Mouse (Mus musculus): ENCODE results near the gene Lyve1. TPM values are rescaled to one million over a fixed set of nuclear protein-coding genes. Genes with fewer than 3 reads are reported as not detected.
A peak's percentile ranks its signal among the peaks of the same experiment; 100 is the strongest.

The Lyve1 gene
- polyA plus RNA-seq, 1 experiment from 2014 or later: 5.7 TPM

DNA sequence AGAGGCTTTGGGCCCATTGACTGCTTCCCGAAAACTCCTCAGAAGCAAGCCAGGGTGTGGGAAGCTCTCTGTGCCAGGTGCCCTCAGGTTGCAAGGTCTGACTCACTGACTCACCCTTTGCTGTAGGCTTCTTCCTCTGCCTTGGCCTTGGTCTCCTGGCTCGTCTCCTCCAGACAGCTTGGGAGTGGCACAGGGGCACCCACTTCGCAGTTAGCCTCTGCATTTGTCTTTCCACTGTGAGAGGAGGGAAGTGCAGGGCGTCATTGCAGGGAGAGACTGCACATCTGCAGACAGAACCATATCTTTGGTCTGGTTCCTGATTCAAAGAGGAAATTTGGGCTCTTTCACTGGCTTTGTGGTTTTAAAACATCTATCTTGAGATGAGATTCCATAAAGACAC lies 15.0 kb upstream of the Lyve1 start:
- 89% methylated on average over 4 of the region's 4 CpGs for WGBS
- H3K27ac ChIP-seq (replicated peaks): no peak overlapping the region
- no peak overlapping the region for H3K4me2 ChIP-seq
- no peaks in the 10 kb centered on the region for H3K36me3 ChIP-seq
- no peaks in the 10 kb centered on the region for H3K9me3 ChIP-seq (replicated peaks)
- no peaks in the 10 kb centered on the region for H3K27me3 ChIP-seq (replicated peaks)
- ATAC-seq (ENCODE audit: low FRiP score): no peak
- H3K4me3 ChIP-seq (replicated peaks): no peak overlapping the region
- no peaks in the 10 kb centered on the region for H3K4me1 ChIP-seq
- no peak overlapping the region for H3K9ac ChIP-seq (replicated peaks)

DNA sequence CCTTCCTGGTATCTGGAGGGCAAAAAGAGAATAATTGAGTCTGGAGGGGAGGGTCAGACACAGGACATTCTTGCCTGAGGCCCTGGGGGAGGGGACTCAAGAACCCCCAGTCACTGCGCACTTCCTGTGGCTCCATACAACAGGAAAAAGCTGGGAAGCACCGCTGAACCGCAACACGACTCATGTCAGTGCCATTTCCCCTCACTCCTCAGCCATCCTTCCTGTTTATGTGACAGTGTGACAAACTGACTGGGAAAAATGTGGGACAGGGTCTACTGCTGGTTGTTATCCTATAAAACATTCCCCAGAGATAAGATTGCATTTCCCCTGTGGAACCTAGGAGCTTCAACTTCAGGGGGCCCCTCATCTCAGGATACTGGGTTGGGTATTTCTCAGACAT lies 13.9 kb upstream of the Lyve1 start:
- Histone ChIP-seq H3K27me3 (replicated peaks) (no peaks in the 10 kb centered on the region), H3K9ac (replicated peaks) (no peak overlapping the region), H3K4me3 (replicated peaks) (no peak overlapping the region), H3K36me3 (no peaks in the 10 kb centered on the region), H3K9me3 (replicated peaks) (no peaks in the 10 kb centered on the region), H3K4me1 (no peaks in the 10 kb centered on the region), H3K4me2 (no peak overlapping the region), H3K27ac (replicated peaks) (no peak overlapping the region)
- no peak for ATAC-seq (ENCODE audit: low FRiP score)
- WGBS: 84% methylated on average over 4 of the region's 4 CpGs

DNA sequence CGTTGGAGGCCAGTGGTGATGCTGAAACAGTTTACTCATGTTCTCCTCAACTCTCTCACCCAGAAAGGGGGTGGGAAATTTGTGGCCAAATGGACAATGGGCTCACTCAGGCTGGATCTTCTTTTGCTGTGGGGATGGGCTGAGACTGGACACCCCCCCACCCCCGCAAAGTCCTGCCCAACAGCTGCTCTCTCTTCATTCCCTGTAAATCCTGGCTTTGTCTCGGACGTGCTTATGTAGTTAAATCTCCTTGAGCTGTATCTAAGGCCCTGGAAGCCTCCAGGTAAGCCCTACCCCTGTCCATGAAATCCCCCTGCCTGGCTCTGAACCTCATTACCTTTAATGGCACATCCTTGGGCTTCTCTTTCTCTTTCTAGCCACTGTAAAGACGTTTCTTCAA lies 5.8 kb upstream of the Lyve1 start:
- Histone ChIP-seq H3K27ac (replicated peaks) (no peak overlapping the region), H3K27me3 (replicated peaks) (no peaks in the 10 kb centered on the region), H3K4me1 (peaks cover 4% of the 10 kb centered on the region; the same call in 1 of the 2 replicates), H3K36me3 (no peaks in the 10 kb centered on the region), H3K9me3 (replicated peaks) (no peaks in the 10 kb centered on the region), H3K4me2 (no peak overlapping the region), H3K4me3 (replicated peaks) (no peak overlapping the region), H3K9ac (replicated peaks) (no peak overlapping the region)
- no peak for ATAC-seq (ENCODE audit: low FRiP score)
- WGBS: 79% methylated on average over 5 of the region's 5 CpGs

DNA sequence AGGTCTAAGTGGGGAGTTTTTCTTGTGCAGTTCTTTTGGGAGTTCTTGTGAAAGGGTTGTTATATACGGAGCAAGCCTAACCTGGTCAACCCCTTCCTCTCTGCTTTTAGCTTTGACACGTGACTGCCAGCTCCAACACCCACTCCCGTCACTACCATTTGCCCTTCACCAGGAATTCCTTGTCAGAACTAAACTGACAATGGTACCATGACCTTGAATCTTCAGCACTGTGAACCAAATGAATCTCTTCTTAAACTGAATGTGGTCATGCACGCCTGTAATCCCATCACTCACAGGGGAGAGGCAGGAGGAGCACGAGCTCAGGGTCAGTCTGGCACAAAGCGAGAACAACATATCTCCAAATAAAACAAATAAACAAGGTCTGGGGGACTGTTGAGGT lies 4.1 kb upstream of the Lyve1 start:
- ATAC-seq (ENCODE audit: low FRiP score): no peak
- Histone ChIP-seq H3K9me3 (replicated peaks) (no peaks in the 10 kb centered on the region), H3K27me3 (replicated peaks) (no peaks in the 10 kb centered on the region), H3K9ac (replicated peaks) (no peak overlapping the region), H3K4me1 (peaks cover 12% of the 10 kb centered on the region; the same call in 1 of the 2 replicates), H3K36me3 (no peaks in the 10 kb centered on the region), H3K4me2 (no peak overlapping the region), H3K27ac (replicated peaks) (no peak overlapping the region), H3K4me3 (replicated peaks) (no peak overlapping the region)
- 93% methylated on average over 6 of the region's 6 CpGs for WGBS

DNA sequence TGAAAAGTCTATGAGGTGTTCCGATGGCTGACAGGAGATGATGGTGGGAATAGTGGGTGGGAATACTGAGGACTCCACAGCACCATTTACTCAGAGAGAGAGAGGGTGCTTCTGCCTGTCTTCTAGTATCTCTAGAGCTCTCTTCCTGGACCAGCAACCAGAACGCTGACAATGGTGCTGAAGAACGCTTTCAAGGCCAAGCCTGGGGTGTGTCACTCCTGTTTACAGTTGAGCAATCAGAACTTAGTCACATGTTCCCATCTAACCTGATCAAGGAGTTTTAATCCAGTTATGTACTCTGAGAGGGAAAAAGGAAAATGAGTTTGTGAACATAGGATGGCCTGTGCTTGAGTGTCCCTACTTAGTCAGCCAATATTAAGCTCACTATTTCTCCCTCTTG lies 3.0 kb upstream of the Lyve1 start:
- Histone ChIP-seq H3K4me3 (replicated peaks) (no peak overlapping the region), H3K9me3 (replicated peaks) (no peaks in the 10 kb centered on the region), H3K27me3 (replicated peaks) (no peaks in the 10 kb centered on the region), H3K4me1 (peaks cover 12% of the 10 kb centered on the region; the same call in 1 of the 2 replicates), H3K36me3 (no peaks in the 10 kb centered on the region), H3K9ac (replicated peaks) (no peak overlapping the region), H3K4me2 (no peak overlapping the region), H3K27ac (replicated peaks) (no peak overlapping the region)
- WGBS: 92% methylated on average over 3 of the region's 3 CpGs
- no peak for ATAC-seq (ENCODE audit: low FRiP score)

DNA sequence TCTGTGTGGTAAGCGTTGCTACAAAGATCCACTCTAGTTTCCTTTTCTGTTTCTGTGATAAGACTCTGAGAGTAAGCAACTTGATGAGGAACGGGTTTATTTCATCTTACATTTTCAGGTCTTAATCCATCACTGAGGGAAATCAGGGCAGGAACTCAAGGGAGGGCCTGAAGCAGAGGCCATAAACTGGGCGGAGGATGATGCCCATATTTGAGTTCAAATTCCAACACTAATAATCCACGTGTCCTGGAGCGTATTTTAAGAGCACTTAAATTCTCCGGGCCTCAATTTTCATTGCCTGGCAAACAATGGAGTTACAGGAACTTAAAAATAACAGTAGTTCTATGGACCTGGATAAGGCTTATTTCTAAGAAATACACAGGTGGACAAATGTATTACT lies 2.5 kb upstream of the Lyve1 start:
- WGBS: 79% methylated on average over 6 of the region's 6 CpGs
- Histone ChIP-seq H3K9me3 (replicated peaks) (no peaks in the 10 kb centered on the region), H3K4me1 (peaks cover 12% of the 10 kb centered on the region; the same call in 1 of the 2 replicates), H3K4me3 (replicated peaks) (no peak overlapping the region), H3K9ac (replicated peaks) (no peak overlapping the region), H3K27ac (replicated peaks) (no peak overlapping the region; the same call in 1 of the 2 replicates), H3K27me3 (replicated peaks) (no peaks in the 10 kb centered on the region), H3K36me3 (no peaks in the 10 kb centered on the region), H3K4me2 (no peak overlapping the region)
- ATAC-seq (ENCODE audit: low FRiP score): no peak

DNA sequence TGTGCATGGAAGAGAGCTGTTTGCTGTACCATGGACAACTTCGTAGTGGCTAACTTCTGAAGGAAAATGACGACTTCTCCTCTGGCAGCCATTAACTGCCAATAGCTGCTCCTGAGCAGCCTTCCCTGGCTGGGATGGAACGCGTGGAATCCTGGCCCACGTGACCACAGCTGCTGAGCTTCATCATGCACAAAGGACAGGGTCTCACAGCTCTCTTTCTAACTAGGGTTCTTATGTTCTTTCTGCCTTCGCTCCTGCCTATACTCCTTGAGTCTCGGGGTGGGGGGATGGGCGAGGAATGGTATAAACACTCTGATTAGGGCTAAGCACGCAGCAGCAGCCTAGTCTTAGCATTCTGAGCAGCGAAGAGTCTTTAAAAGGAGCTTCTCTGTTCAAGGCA lies 2.0 kb upstream of the Lyve1 start:
- Histone ChIP-seq H3K27me3 (replicated peaks) (no peaks in the 10 kb centered on the region), H3K4me2 (no peak overlapping the region)

DNA sequence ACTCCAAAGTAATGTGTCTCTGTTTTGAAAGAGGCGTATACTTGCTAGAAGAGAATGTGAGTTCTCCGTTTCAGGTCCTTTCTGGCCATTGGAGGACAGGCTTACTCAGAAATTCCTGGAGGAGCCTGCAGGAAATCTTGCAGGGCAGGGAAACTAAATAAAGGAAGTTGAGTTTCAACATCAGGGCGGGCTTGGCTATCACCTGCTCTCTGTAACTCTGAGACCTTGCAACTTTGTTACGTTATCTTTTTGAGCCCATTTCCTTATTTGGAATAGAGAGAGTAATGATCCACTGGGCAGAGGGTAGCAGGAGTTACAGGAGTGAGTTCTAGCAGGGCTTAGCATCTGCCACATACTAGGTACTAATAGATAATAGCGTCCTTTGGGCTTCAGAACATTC lies 2.9 kb downstream of the Lyve1 start:
- WGBS: 78% methylated on average over 5 of the region's 5 CpGs
- Histone ChIP-seq H3K36me3 (no peaks in the 10 kb centered on the region), H3K4me2 (no peak overlapping the region), H3K9ac (replicated peaks) (no peak overlapping the region), H3K9me3 (replicated peaks) (no peaks in the 10 kb centered on the region), H3K4me1 (peaks cover 11% of the 10 kb centered on the region; the same call in 1 of the 2 replicates), H3K27ac (replicated peaks) (no peak overlapping the region), H3K27me3 (replicated peaks) (no peaks in the 10 kb centered on the region), H3K4me3 (replicated peaks) (no peak overlapping the region)
- ATAC-seq (ENCODE audit: low FRiP score): no peak

More for the DNA sequence above, 2.0 kb upstream of the Lyve1 start:
- ATAC-seq (ENCODE audit: low FRiP score): peak; percentile 41
- H3K36me3 ChIP-seq: no peaks in the 10 kb centered on the region
- H3K4me1 ChIP-seq: peaks cover 12% of the 10 kb centered on the region; the same call in 1 of the 2 replicates
- 46% methylated on average over 10 of the region's 10 CpGs for WGBS
- H3K9me3 ChIP-seq (replicated peaks): no peaks in the 10 kb centered on the region
- no peak overlapping the region for H3K9ac ChIP-seq (replicated peaks)
- H3K27ac ChIP-seq (replicated peaks): peak overlapping the region; percentile 18; the same call in 1 of the 2 replicates
- no peak overlapping the region for H3K4me3 ChIP-seq (replicated peaks)

DNA sequence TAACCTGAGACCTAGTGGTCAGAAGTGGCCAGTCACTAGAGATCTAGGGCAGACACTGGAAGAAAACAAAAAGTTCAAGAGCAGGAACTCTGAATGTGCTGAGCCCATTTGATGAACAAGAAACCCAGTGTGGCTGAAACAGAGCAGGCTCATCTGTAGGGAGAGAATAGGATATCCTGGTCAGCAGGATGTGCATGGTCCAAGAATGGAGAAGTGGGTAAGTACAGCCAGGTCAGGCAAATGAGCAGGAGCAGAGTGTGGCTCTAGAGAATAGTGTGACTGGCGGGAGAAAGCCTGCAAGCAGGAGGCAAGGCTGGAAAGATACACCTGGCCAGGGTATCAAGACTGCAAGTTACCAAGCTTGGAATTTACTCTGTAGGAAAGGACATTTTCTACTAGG lies 7.4 kb downstream of the Lyve1 start:
- no peaks in the 10 kb centered on the region for H3K27me3 ChIP-seq (replicated peaks)
- 70% methylated on average over 1 of the region's 1 CpGs for WGBS
- no peak overlapping the region for H3K4me3 ChIP-seq (replicated peaks)
- H3K9ac ChIP-seq (replicated peaks): no peak overlapping the region
- H3K27ac ChIP-seq (replicated peaks): no peak overlapping the region
- H3K36me3 ChIP-seq: no peaks in the 10 kb centered on the region
- no peak overlapping the region for H3K4me2 ChIP-seq
- no peak for ATAC-seq (ENCODE audit: low FRiP score)
- peaks cover 6% of the 10 kb centered on the region for H3K4me1 ChIP-seq
- no peaks in the 10 kb centered on the region for H3K9me3 ChIP-seq (replicated peaks)

DNA sequence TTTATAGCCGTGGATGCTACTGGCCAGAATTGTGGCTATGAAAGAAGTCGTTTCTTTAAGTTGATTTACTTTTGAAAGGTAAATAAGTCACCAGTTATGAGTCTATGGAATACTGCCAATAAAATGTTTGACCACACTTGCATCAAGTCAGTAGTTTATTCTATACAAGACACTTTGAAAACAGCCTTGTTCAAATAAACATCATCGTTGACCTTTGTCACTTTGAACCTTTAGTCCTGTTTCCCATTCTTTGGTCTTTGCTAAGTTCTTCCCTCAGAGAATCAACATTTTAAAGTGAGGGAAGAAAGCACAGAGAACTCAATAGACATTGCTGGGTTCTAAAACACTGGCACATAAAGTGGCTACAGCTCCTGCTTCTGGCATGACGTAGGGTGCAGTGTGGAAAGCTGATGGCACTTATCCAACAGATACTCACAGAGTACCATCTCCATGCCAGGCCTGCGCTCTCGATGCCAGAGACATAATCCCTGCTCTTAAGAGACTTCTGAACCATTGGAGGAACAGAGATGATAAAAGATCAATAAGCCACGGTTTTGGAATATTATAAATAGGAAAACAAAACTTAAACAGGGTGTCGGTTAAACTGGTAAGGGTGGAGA lies 8.0 kb downstream of the Lyve1 start:
- WGBS: 71% methylated on average over 8 of the region's 8 CpGs
- no peak overlapping the region for H3K4me2 ChIP-seq
- no peaks in the 10 kb centered on the region for H3K36me3 ChIP-seq
- no peaks in the 10 kb centered on the region for H3K9me3 ChIP-seq (replicated peaks)
- no peaks in the 10 kb centered on the region for H3K27me3 ChIP-seq (replicated peaks)
- no peak overlapping the region for H3K4me3 ChIP-seq (replicated peaks)
- no peak overlapping the region for H3K27ac ChIP-seq (replicated peaks)
- no peak overlapping the region for H3K9ac ChIP-seq (replicated peaks)
- ATAC-seq (ENCODE audit: low FRiP score): no peak
- H3K4me1 ChIP-seq: peaks cover 6% of the 10 kb centered on the region

DNA sequence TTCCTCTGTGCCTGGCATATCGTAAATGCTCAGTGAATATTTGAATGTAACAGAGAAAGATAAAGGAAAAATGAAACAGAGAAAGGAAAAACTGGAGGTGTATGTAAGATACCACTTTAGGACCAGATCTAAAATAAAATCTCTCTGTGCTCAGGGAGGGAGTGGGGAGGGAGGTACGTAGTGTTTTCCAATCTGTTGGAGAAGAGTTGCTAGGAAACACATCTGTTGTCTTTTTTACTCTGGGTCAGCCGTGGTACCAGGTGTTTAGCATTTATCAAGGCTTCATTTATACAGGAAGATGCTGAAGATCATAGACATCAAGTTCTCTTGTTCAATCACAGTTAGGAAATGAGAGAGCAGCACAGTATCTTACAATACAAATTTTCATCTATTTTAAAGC lies 8.5 kb downstream of the Lyve1 start:
- Histone ChIP-seq H3K9ac (replicated peaks) (no peak overlapping the region), H3K4me2 (no peak overlapping the region), H3K36me3 (no peaks in the 10 kb centered on the region), H3K27ac (replicated peaks) (0 out of 2 replicates have a peak overlapping the region, but pooled peaks have one; percentile 18), H3K4me1 (peaks cover 6% of the 10 kb centered on the region), H3K9me3 (replicated peaks) (no peaks in the 10 kb centered on the region), H3K27me3 (replicated peaks) (no peaks in the 10 kb centered on the region), H3K4me3 (replicated peaks) (no peak overlapping the region)
- ATAC-seq (ENCODE audit: low FRiP score): no peak
- 61% methylated on average over 3 of the region's 3 CpGs for WGBS

DNA sequence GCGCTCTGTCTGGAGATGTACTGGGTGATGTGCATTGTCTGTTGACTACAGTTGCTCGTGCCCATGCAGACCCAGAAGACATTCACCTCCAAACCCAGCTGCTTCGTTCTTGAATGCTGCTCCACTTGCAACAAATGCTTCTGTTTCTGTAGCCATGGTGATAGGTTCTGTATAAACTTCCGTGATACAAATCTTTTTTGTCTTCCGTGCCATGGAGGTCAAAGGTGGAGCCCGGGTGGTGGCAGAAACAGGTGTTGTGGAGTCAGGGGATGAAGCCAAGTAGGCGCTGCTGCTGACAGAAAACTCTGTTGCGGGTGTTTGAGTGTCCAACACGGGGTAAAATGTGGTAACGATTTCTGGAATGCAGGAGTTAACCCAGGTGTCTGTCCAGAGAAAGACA lies 9.4 kb downstream of the Lyve1 start:
- Histone ChIP-seq H3K4me3 (replicated peaks) (no peak overlapping the region), H3K9me3 (replicated peaks) (no peaks in the 10 kb centered on the region), H3K36me3 (no peaks in the 10 kb centered on the region), H3K4me1 (peaks cover 6% of the 10 kb centered on the region), H3K9ac (replicated peaks) (no peak overlapping the region), H3K27me3 (replicated peaks) (no peaks in the 10 kb centered on the region), H3K27ac (replicated peaks) (no peak overlapping the region), H3K4me2 (no peak overlapping the region)
- no peak for ATAC-seq (ENCODE audit: low FRiP score)
- 69% methylated on average over 10 of the region's 10 CpGs for WGBS

Measured in neural tube, embryonic 15.5 days (tissue).